In genomic region chr1:93174399-93174798, GRCm38 (mm10) we compare ENCODE assay signal across 9 mouse cellular contexts. TPM values are rescaled to one million over a fixed set of nuclear protein-coding genes. Genes with fewer than 3 reads are reported as not detected.
A peak's percentile ranks its signal among the peaks of the same experiment; 100 is the strongest.
DNase-seq lines count a peak whose midpoint lies in the region; ATAC-seq and TF ChIP-seq lines count a peak whose summit lies in the region.
"Had no signal": no experiment of that assay in that cellular context is flagged by ENCODE, and none has a peak within 500 bp of the region (broad histone marks: within the 10 kb centered on the region; RNA-seq: fewer than 3 reads in every experiment).

No protein-coding gene starts in this region.

- peak; percentile 98 for TF ChIP-seq CTCF in heart, postnatal 0 days (IDR thresholded peaks at IDR 0.05; ENCODE audit: low read depth)

- H3K36me3 ChIP-seq in forebrain, embryonic 11.5 days (ENCODE audit: control insufficient read depth, insufficient read depth, low read length), result no peaks in the 10 kb centered on the region
- H3K36me3 ChIP-seq in heart, postnatal 0 days (replicated peaks; ENCODE audit: control insufficient read depth, insufficient read depth, low read length), result no peaks in the 10 kb centered on the region
- no peaks in the 10 kb centered on the region for H3K36me3 ChIP-seq in liver, embryonic 13.5 days
- H3K36me3 ChIP-seq in neural tube, embryonic 12.5 days, result no peaks in the 10 kb centered on the region
- no peaks in the 10 kb centered on the region for H3K36me3 ChIP-seq in stomach, embryonic 16.5 days (ENCODE audit: control insufficient read depth, insufficient read depth, low read length)

- H3K9ac ChIP-seq in forebrain, embryonic 11.5 days (ENCODE audit: low read length), result no peak overlapping the region
- H3K9ac ChIP-seq in heart, postnatal 0 days (replicated peaks; ENCODE audit: low read depth, low read length), result no peak overlapping the region
- no peak overlapping the region for H3K9ac ChIP-seq in liver, embryonic 13.5 days
- H3K9ac ChIP-seq in neural tube, embryonic 12.5 days, result no peak overlapping the region
- H3K9ac ChIP-seq in stomach, embryonic 16.5 days (ENCODE audit: low read length), result no peak overlapping the region

- H3K4me3 ChIP-seq in forebrain, embryonic 11.5 days (ENCODE audit: low read depth, low read length), result no peak overlapping the region
- H3K4me3 ChIP-seq in heart, postnatal 0 days (ENCODE audit: low read depth, low read length), result no peak overlapping the region
- no peak overlapping the region for H3K4me3 ChIP-seq in liver, embryonic 13.5 days (replicated peaks)
- H3K4me3 ChIP-seq in neural tube, embryonic 12.5 days, result no peak overlapping the region
- H3K4me3 ChIP-seq in stomach, embryonic 16.5 days (replicated peaks; ENCODE audit: low read length), result no peak overlapping the region
- H3K4me3 ChIP-seq: erythroblast, embryonic 14.5 days had no signal

- TF ChIP-seq EP300 in heart, postnatal 0 days (IDR thresholded peaks at IDR 0.05; ENCODE audit: low read depth), result no peak

- ATAC-seq in forebrain, embryonic 11.5 days (replicated peaks; ENCODE audit: low FRiP score), result peak; percentile 67
- peak; percentile 68 for ATAC-seq in heart, postnatal 0 days (ENCODE audit: insufficient read depth, low read depth)
- ATAC-seq in liver, embryonic 13.5 days (ENCODE audit: low read depth), result peak; percentile 55; the same call in 1 of the 2 replicates
- ATAC-seq in neural tube, embryonic 12.5 days (ENCODE audit: low FRiP score, low read depth), result peak; percentile 61; the same call in 1 of the 2 replicates
- ATAC-seq in stomach, embryonic 16.5 days (ENCODE audit: insufficient read depth, low FRiP score), result peak; percentile 59; the same call in 1 of the 2 replicates

- H3K4me2 ChIP-seq in forebrain, embryonic 11.5 days (ENCODE audit: low read depth, low read length, severe bottlenecking), result no peak overlapping the region
- H3K4me2 ChIP-seq in heart, postnatal 0 days (ENCODE audit: low read depth, low read length), result no peak overlapping the region
- no peak overlapping the region for H3K4me2 ChIP-seq in liver, embryonic 13.5 days
- no peak overlapping the region for H3K4me2 ChIP-seq in neural tube, embryonic 12.5 days (replicated peaks)
- H3K4me2 ChIP-seq in stomach, embryonic 16.5 days (ENCODE audit: low read depth, low read length), result no peak overlapping the region

- no peak overlapping the region for H3K27ac ChIP-seq in forebrain, embryonic 11.5 days (ENCODE audit: low read depth, low read length)
- H3K27ac ChIP-seq in heart, postnatal 0 days (ENCODE audit: low read depth), result no peak overlapping the region
- no peak overlapping the region for H3K27ac ChIP-seq in liver, embryonic 13.5 days
- no peak overlapping the region for H3K27ac ChIP-seq in neural tube, embryonic 12.5 days
- peak overlapping the region; percentile 46 for H3K27ac ChIP-seq in stomach, embryonic 16.5 days (ENCODE audit: low read length)

- H3K9me3 ChIP-seq in forebrain, embryonic 11.5 days (ENCODE audit: control insufficient read depth, low read length), result no peaks in the 10 kb centered on the region
- H3K9me3 ChIP-seq in heart, postnatal 0 days (replicated peaks; ENCODE audit: control insufficient read depth, low read length), result no peaks in the 10 kb centered on the region
- no peaks in the 10 kb centered on the region for H3K9me3 ChIP-seq in liver, embryonic 13.5 days (replicated peaks)
- no peaks in the 10 kb centered on the region for H3K9me3 ChIP-seq in neural tube, embryonic 12.5 days
- no peaks in the 10 kb centered on the region for H3K9me3 ChIP-seq in stomach, embryonic 16.5 days (replicated peaks; ENCODE audit: control insufficient read depth, low read length)

- 3% methylated on average over 4 of the region's 4 CpGs for WGBS in forebrain, embryonic 11.5 days
- WGBS in heart, postnatal 0 days, result 2% methylated on average over 4 of the region's 4 CpGs
- WGBS in liver, embryonic 13.5 days (ENCODE audit: insufficient replicate concordance), result 2% methylated on average over 4 of the region's 4 CpGs
- WGBS in neural tube, embryonic 12.5 days, result under 1% methylated on average over 4 of the region's 4 CpGs
- 0% methylated on average over 4 of the region's 4 CpGs for WGBS in stomach, embryonic 16.5 days

- H3K27me3 ChIP-seq in forebrain, embryonic 11.5 days (ENCODE audit: control insufficient read depth, insufficient read depth, low read length), result no peaks in the 10 kb centered on the region
- H3K27me3 ChIP-seq in heart, postnatal 0 days (ENCODE audit: control insufficient read depth, insufficient read depth, low read length), result peaks cover 43% of the 10 kb centered on the region
- H3K27me3 ChIP-seq in liver, embryonic 13.5 days, result peaks cover 30% of the 10 kb centered on the region
- H3K27me3 ChIP-seq in neural tube, embryonic 12.5 days (replicated peaks), result peaks cover 5% of the 10 kb centered on the region; the same call in 1 of the 2 replicates
- H3K27me3 ChIP-seq in stomach, embryonic 16.5 days (ENCODE audit: control insufficient read depth, insufficient read depth, low read length), result peaks cover 4% of the 10 kb centered on the region; the same call in 1 of the 2 replicates

- DNase-seq in CD8-positive naive resting alpha-beta T cell, adult 2 months (ENCODE audit: low read depth in 2 of 2, low spot score in 2 of 2), result peak; percentile 51 to 59
- DNase-seq in c-Kit-positive CD71-negative TER-119-negative erythroid progenitor cells, embryonic 14.5 days (ENCODE audit: low read depth), result peak; percentile 67
- peak; percentile 96 for DNase-seq in forebrain, embryonic 11.5 days (ENCODE audit: low spot score)
- DNase-seq in heart, postnatal 0 days (ENCODE audit: low spot score), result peak; percentile 80
- DNase-seq in kidney, postnatal 25 days, result peak; percentile 76 to 88
- peak; percentile 54 for DNase-seq in liver, embryonic 13.5 days

- peaks cover 8% of the 10 kb centered on the region for H3K4me1 ChIP-seq in forebrain, embryonic 11.5 days (replicated peaks; ENCODE audit: control insufficient read depth, insufficient read depth, low read length)
- H3K4me1 ChIP-seq in heart, postnatal 0 days (ENCODE audit: control insufficient read depth, insufficient read depth), result peaks cover 8% of the 10 kb centered on the region; the same call in 1 of the 2 replicates
- 0 out of 2 replicates have a peak, but pooled peaks cover 4% of the 10 kb centered on the region for H3K4me1 ChIP-seq in liver, embryonic 13.5 days (replicated peaks)
- H3K4me1 ChIP-seq in neural tube, embryonic 12.5 days, result peaks cover 15% of the 10 kb centered on the region
- H3K4me1 ChIP-seq in stomach, embryonic 16.5 days (ENCODE audit: control insufficient read depth, insufficient read depth, low read length), result peaks cover 14% of the 10 kb centered on the region

RNA-seq across cellular contexts. Expression of gene Crocc2, which starts 5.9 kb away (rescaled TPM):
- polyA plus RNA-seq in forebrain, embryonic 11.5 days (2014; fragmentation: Nextera tagmentation; extraction: Ambion mirVana), result 0.04 and 0.07 TPM in 2 replicates
- 0.08 TPM in 2 replicates for total RNA-seq in heart, postnatal 0 days (2014; rRNA removed; ENCODE audit: low replicate concordance)
- 0.34 and 0.48 TPM in 2 replicates for polyA plus RNA-seq in heart, postnatal 0 days (2015; fragmentation: Nextera tagmentation; extraction: Ambion mirVana)
- not detected in 2 replicates for polyA plus RNA-seq in liver, embryonic 13.5 days (2015; fragmentation: Nextera tagmentation; extraction: Ambion mirVana)
- 0.15 and 0.19 TPM in 2 replicates for polyA plus RNA-seq in neural tube, embryonic 12.5 days (2016; fragmentation: Nextera tagmentation; extraction: Ambion mirVana)
- 0.18 and 0.24 TPM in 2 replicates for polyA plus RNA-seq in stomach, embryonic 16.5 days (2015; fragmentation: Nextera tagmentation; extraction: Ambion mirVana)
- polyA plus RNA-seq: erythroblast, embryonic 14.5 days had no signal

RNA-seq across cellular contexts. Expression of gene 2310007B03Rik, which starts 13.7 kb away (rescaled TPM):
- polyA plus RNA-seq in forebrain, embryonic 11.5 days (2014; fragmentation: Nextera tagmentation; extraction: Ambion mirVana), result 0.29 and 0.64 TPM in 2 replicates
- total RNA-seq in heart, postnatal 0 days (2014; rRNA removed; ENCODE audit: low replicate concordance), result 0.76 TPM in 1 of 2 replicates, not detected in the other
- polyA plus RNA-seq in heart, postnatal 0 days (2015; fragmentation: Nextera tagmentation; extraction: Ambion mirVana), result 0.07 and 0.29 TPM in 2 replicates
- polyA plus RNA-seq in liver, embryonic 13.5 days (2015; fragmentation: Nextera tagmentation; extraction: Ambion mirVana), result 0.09 and 0.10 TPM in 2 replicates
- 0.09 and 0.29 TPM in 2 replicates for polyA plus RNA-seq in neural tube, embryonic 12.5 days (2016; fragmentation: Nextera tagmentation; extraction: Ambion mirVana)
- 17.7 and 32.8 TPM in 2 replicates for polyA plus RNA-seq in stomach, embryonic 16.5 days (2015; fragmentation: Nextera tagmentation; extraction: Ambion mirVana)
- polyA plus RNA-seq: erythroblast, embryonic 14.5 days had no signal

RNA-seq across cellular contexts. Expression of gene Agxt, which starts 39.4 kb away (rescaled TPM):
- not detected in 2 replicates for polyA plus RNA-seq in forebrain, embryonic 11.5 days (2014; fragmentation: Nextera tagmentation; extraction: Ambion mirVana)
- total RNA-seq in heart, postnatal 0 days (2014; rRNA removed; ENCODE audit: low replicate concordance), result 0.15 TPM in 1 of 2 replicates, not detected in the other
- polyA plus RNA-seq in heart, postnatal 0 days (2015; fragmentation: Nextera tagmentation; extraction: Ambion mirVana), result 0.12 TPM in 1 of 2 replicates, not detected in the other
- 4.3 and 4.7 TPM in 2 replicates for polyA plus RNA-seq in liver, embryonic 13.5 days (2015; fragmentation: Nextera tagmentation; extraction: Ambion mirVana)
- not detected in 2 replicates for polyA plus RNA-seq in neural tube, embryonic 12.5 days (2016; fragmentation: Nextera tagmentation; extraction: Ambion mirVana)
- polyA plus RNA-seq in stomach, embryonic 16.5 days (2015; fragmentation: Nextera tagmentation; extraction: Ambion mirVana), result 0.47 and 0.53 TPM in 2 replicates

Comparison
In these comparisons a context has a peak if more than half of its experiments do, and no peak if none do; other contexts are left out.
1. RNA of gene 2310007B03Rik, which starts 13.7 kb away (polyA plus RNA-seq): 17.7 to 32.8 TPM in stomach, embryonic 16.5 days; 0.29 to 0.64 TPM in forebrain, embryonic 11.5 days, 0.09 to 0.29 TPM in neural tube, embryonic 12.5 days, 0.09 to 0.10 TPM in liver, embryonic 13.5 days and 0.07 to 0.29 TPM in heart, postnatal 0 days; every median in the first group is over 10 times any median in the second.
2. Peak in every context shown above with its lines, with median percentiles within 50 percentile points of each other: DNase-seq and ATAC-seq.